Mouse (Mus musculus) midbrain, postnatal 0 days (tissue): ENCODE data around the gene Gm5244. TPM values are rescaled to one million over a fixed set of nuclear protein-coding genes. Genes with fewer than 3 reads are reported as not detected.
A peak's percentile ranks its signal among the peaks of the same experiment; 100 is the strongest.

Experiments
- ATAC-seq: fragments of 200-750 bp; cut with Nextera tagmentation; 2 replicates; pipeline ENCODE4 v1.8.0; 2017; ENCODE audit warnings: moderate number of reproducible peaks, mild to moderate bottlenecking, moderate TSS enrichment, moderate library complexity; ENCODE audit not compliant: low FRiP score
- DNase-seq: peaks from one replicate; pipeline ENCODE4 v3.0.0-alpha.2; 2015; ENCODE audit warnings: low spot score
- H3K27ac ChIP-seq: fragments of 300-500 bp; sonication (generic); 2 replicates; pipeline ENCODE4 v1.5.1; 2014; ENCODE audit warnings: low read depth, mild to moderate bottlenecking, low read length, mixed read lengths
- H3K27me3 ChIP-seq: fragments of 300-500 bp; sonication (generic); 2 replicates; pipeline ENCODE4 v1.6.1; 2014; ENCODE audit warnings: low read length, control low read depth, mixed read lengths; ENCODE audit not compliant: insufficient read depth
- H3K36me3 ChIP-seq: fragments of 300-500 bp; sonication (generic); 2 replicates; pipeline ENCODE4 v1.6.1; 2014; ENCODE audit warnings: low read length, control low read depth, mixed read lengths; ENCODE audit not compliant: insufficient read depth
- H3K4me1 ChIP-seq: fragments of 300-500 bp; sonication (generic); 2 replicates; pipeline ENCODE4 v1.6.1; 2014; ENCODE audit warnings: mild to moderate bottlenecking, control low read depth, antibody characterized with exemption, low read length, mixed read lengths; ENCODE audit not compliant: insufficient read depth
- H3K4me2 ChIP-seq: fragments of 300-500 bp; sonication (generic); 2 replicates; pipeline ENCODE4 v1.6.1; 2014; ENCODE audit warnings: low read depth, mild to moderate bottlenecking, low read length, mixed read lengths; ENCODE audit not compliant: poor library complexity, severe bottlenecking
- H3K4me3 ChIP-seq: fragments of 300-500 bp; sonication (generic); 2 replicates; pipeline ENCODE4 v1.5.1; 2014; ENCODE audit warnings: low read depth, mild to moderate bottlenecking, low read length, moderate library complexity
- H3K9ac ChIP-seq: fragments of 300-500 bp; sonication (generic); replicated peaks from 2 replicates; pipeline ENCODE4 v1.6.1; 2014; ENCODE audit warnings: mild to moderate bottlenecking, low read length, moderate library complexity, mixed read lengths; ENCODE audit not compliant: poor library complexity, severe bottlenecking
- H3K9me3 ChIP-seq: fragments of 300-500 bp; sonication (generic); 2 replicates; pipeline ENCODE4 v1.6.1; 2016; ENCODE audit warnings: low read length, control low read depth
- CTCF ChIP-seq: IDR thresholded peaks from 2 replicates; pipeline ENCODE4 v1.5.1; 2016; ENCODE audit warnings: antibody characterized with exemption, mild to moderate bottlenecking
- WGBS: fragments of 180-500 bp; shearing (Covaris S2); extraction: QIAGEN DNeasy Blood & Tissue Kit; methylation state at CpG from one replicate; pipeline ENCODE4 v1.1.7; 2014; 5-methylcytosine and 5-hydroxymethylcytosine counted together
- polyA plus RNA-seq: library from polyadenylated mRNA; unstranded; fragments of >200 nt; fragmentation: Nextera tagmentation; extraction: Ambion mirVana; gene quantifications from 2 replicates; pipeline ENCODE4 v1.2.1, GENCODE M21; 2015
- total RNA-seq: library from RNA; depleted of rRNA; stranded (reverse); fragments of >200 nt; gene quantifications from 2 replicates; pipeline ENCODE4 v1.2.3, GENCODE M21; 2014

Gm5244 gene
- total and polyA plus RNA-seq, 2 experiments from 2014 or later, result not detected

- no peaks in the 10 kb centered on the region for H3K9me3 ChIP-seq
- ATAC-seq (no peak), DNase-seq (no peak)
- no peaks in the 10 kb centered on the region for H3K4me1 ChIP-seq
- TF ChIP-seq CTCF, result no peak
- H3K36me3 ChIP-seq, result no peaks in the 10 kb centered on the region
- no peak overlapping the region for H3K27ac ChIP-seq
- H3K27me3 ChIP-seq, result no peaks in the 10 kb centered on the region
- no peak overlapping the region for H3K9ac ChIP-seq
- 82% methylated on average over 1 of the region's 1 CpGs for WGBS
- H3K4me2 ChIP-seq, result no peak overlapping the region
- H3K4me3 ChIP-seq, result no peak overlapping the region
Measured at GRCm38 (mm10) chr19:12818507-12818906, 28.0 kb upstream of the Gm5244 start.

GRCm38 (mm10) chr19:12820383-12820782 lies 26.1 kb upstream of the Gm5244 start:
- no peak overlapping the region for H3K27ac ChIP-seq
- no peaks in the 10 kb centered on the region for H3K36me3 ChIP-seq
- WGBS, result 32% methylated on average over 4 of the region's 4 CpGs
- H3K4me2 ChIP-seq, result no peak overlapping the region
- no peaks in the 10 kb centered on the region for H3K4me1 ChIP-seq
- H3K9me3 ChIP-seq, result no peaks in the 10 kb centered on the region
- DNase-seq, result peak; percentile 43
- H3K9ac ChIP-seq, result no peak overlapping the region
- no peaks in the 10 kb centered on the region for H3K27me3 ChIP-seq
- no peak overlapping the region for H3K4me3 ChIP-seq
- no peak for ATAC-seq
- TF ChIP-seq CTCF, result peak; percentile 78

DNA sequence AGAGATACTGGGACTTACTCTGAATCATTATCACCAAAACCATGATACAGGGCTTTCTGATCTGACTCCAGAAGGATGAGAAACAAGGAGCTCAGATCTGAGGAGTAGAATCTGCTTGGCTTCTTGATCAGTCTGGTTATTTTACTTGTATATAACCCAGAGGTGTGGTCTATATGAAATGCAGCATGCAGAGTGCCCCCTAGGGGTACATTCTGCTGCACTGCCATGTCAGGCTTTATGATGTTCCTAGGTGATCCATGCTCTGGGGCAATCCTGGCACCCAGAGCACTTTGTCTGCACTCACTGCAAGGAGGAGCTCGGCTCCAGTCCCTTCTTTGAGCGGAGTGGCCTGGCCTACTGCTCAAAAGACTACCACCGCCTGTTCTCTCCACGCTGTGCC lies 21.9 kb upstream of the Gm5244 start:
- ATAC-seq, result no peak
- Histone ChIP-seq H3K9me3 (no peaks in the 10 kb centered on the region), H3K4me3 (no peak overlapping the region), H3K9ac (no peak overlapping the region), H3K36me3 (no peaks in the 10 kb centered on the region), H3K27me3 (no peaks in the 10 kb centered on the region), H3K4me2 (no peak overlapping the region), H3K4me1 (no peaks in the 10 kb centered on the region), H3K27ac (no peak overlapping the region)
- DNase-seq, result no peak
- 80% methylated on average over 4 of the region's 4 CpGs for whole genome bisulfite sequencing
- no peak for TF ChIP-seq CTCF

DNA sequence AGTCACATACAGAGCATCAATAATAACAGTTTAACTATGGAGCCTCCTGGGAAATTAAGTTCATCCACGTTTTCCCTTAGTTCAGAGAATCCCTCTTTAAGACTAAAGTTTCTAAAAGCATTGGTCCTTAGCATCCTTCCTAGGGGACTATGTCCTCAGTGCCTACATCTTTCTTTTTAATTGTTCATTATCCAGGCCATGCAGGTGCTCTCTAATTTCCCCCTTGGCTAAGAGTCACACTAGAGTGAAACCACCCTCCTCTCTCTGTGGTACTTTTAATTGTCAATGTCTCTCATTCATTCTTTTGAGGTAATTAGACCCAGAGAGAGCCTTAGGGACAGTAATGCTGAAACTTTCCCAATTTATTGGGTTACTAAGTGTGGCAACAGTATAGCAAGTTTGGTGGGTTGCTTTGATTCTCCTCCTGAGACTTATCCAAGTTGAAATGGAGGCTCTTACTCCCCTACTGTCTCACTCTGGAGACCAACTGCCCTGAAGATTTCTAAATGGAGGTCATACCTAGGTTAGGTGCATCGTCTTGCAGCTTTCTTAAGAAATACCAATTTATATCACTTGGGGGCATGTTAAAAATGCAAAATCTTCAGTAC lies 15.6 kb upstream of the Gm5244 start:
- H3K9ac ChIP-seq, result no peak overlapping the region
- H3K9me3 ChIP-seq, result no peaks in the 10 kb centered on the region
- DNase-seq, result peak; percentile 10
- H3K4me3 ChIP-seq, result no peak overlapping the region
- H3K27ac ChIP-seq, result no peak overlapping the region
- WGBS, result 77% methylated on average over 2 of the region's 2 CpGs
- H3K27me3 ChIP-seq, result no peaks in the 10 kb centered on the region
- ATAC-seq, result no peak
- no peak overlapping the region for H3K4me2 ChIP-seq
- no peak for TF ChIP-seq CTCF
- no peaks in the 10 kb centered on the region for H3K4me1 ChIP-seq
- H3K36me3 ChIP-seq, result no peaks in the 10 kb centered on the region

DNA sequence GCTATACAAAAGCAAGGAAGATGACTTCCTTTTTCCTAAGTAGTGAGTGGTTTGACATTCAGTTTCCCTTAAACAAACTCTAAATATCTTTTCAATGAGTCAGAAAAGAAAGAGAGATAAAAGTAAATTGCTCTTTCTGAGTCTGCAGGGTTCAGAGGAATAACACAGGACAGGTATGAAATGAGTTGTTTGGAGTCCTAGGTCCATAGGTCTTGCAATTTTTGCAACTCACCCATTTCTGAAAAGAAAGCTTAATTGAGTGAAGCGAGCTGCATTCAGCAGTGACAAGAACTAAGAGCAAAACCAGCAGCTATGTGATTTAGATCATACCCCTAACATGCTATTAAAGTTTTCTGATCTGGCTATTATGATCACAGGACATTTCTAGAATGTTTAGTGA lies 14.9 kb upstream of the Gm5244 start:
- no peaks in the 10 kb centered on the region for H3K27me3 ChIP-seq
- no peak overlapping the region for H3K4me2 ChIP-seq
- no peak overlapping the region for H3K27ac ChIP-seq
- no peak overlapping the region for H3K9ac ChIP-seq
- ATAC-seq, result no peak
- no peaks in the 10 kb centered on the region for H3K36me3 ChIP-seq
- no peak for TF ChIP-seq CTCF
- no peaks in the 10 kb centered on the region for H3K9me3 ChIP-seq
- H3K4me1 ChIP-seq, result no peaks in the 10 kb centered on the region
- no peak for DNase-seq
- 78% methylated on average over 1 of the region's 1 CpGs for WGBS
- no peak overlapping the region for H3K4me3 ChIP-seq

DNA sequence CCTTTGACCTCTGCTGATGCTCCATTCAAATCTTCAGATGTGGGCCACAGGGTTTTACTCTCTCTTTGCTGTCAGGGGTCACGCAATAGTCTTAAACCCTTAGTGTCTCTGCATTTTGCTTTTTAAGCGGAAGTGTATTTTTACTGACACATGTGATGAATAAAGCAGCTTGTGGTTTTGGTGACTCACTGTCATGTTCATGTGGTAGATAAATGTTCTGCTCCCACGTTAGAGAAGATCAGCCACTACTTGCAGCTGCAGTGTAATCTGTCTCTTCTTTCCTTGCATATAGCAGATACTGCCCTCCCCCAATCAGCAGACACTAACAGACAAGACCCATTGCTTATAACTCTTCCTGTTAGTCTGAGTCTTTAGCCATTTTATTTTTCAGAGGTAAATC lies 12.9 kb upstream of the Gm5244 start:
- TF ChIP-seq CTCF, result no peak
- DNase-seq, result no peak
- WGBS, result 85% methylated on average over 3 of the region's 3 CpGs
- no peaks in the 10 kb centered on the region for H3K4me1 ChIP-seq
- H3K4me3 ChIP-seq, result no peak overlapping the region
- no peak overlapping the region for H3K27ac ChIP-seq
- H3K9me3 ChIP-seq, result no peaks in the 10 kb centered on the region
- H3K27me3 ChIP-seq, result no peaks in the 10 kb centered on the region
- no peak overlapping the region for H3K4me2 ChIP-seq
- H3K36me3 ChIP-seq, result no peaks in the 10 kb centered on the region
- H3K9ac ChIP-seq, result no peak overlapping the region
- ATAC-seq, result no peak
